Mouse (Mus musculus) cortical plate, adult 2 months (tissue): Measurements from ENCODE around the gene Hist3h2a.

Experiments used
- CTCF ChIP-seq: fragments of 200-500 bp; IDR thresholded peaks from 2 replicates; pipeline ENCODE4 v1.5.1; 2011; ENCODE audit warnings: mild to moderate bottlenecking, control low read depth, low read length; ENCODE audit not compliant: insufficient read depth; ENCODE audit errors: extremely low read depth
- POLR2A ChIP-seq: fragments of 200-500 bp; IDR thresholded peaks from 2 replicates; pipeline ENCODE4 v1.6.1; 2011; ENCODE audit warnings: mild to moderate bottlenecking, low read length, control low read depth; ENCODE audit not compliant: insufficient read depth; ENCODE audit errors: extremely low read depth

GRCm38 (mm10) chr11:58930254-58930653 lies 24.2 kb upstream of the Hist3h2a start:
- TF ChIP-seq CTCF: no peak
- TF ChIP-seq POLR2A: no peak
